Mouse (Mus musculus) hindbrain, embryonic 15.5 days (tissue): Measurements from ENCODE around the gene Dnajc8. TPM values are rescaled to one million over a fixed set of nuclear protein-coding genes. Genes with fewer than 3 reads are reported as not detected.
A peak's percentile ranks its signal among the peaks of the same experiment; 100 is the strongest.

Source experiments
- ATAC-seq: fragments of 200-750 bp; cut with Nextera tagmentation; 2 replicates; pipeline ENCODE4 v1.8.0; 2017; ENCODE audit warnings: low read depth, moderate number of reproducible peaks, moderate TSS enrichment; ENCODE audit not compliant: low FRiP score
- H3K27ac ChIP-seq: fragments of 300-500 bp; sonication (generic); replicated peaks from 2 replicates; pipeline ENCODE4 v1.5.1; 2015; ENCODE audit warnings: mild to moderate bottlenecking, inconsistent platforms
- H3K27me3 ChIP-seq: fragments of 300-500 bp; sonication (generic); 2 replicates; pipeline ENCODE4 v1.6.1; 2015; ENCODE audit warnings: control low read depth, inconsistent platforms
- H3K36me3 ChIP-seq: fragments of 300-500 bp; sonication (generic); 2 replicates; pipeline ENCODE4 v1.6.1; 2015; ENCODE audit warnings: control low read depth, inconsistent platforms
- H3K4me1 ChIP-seq: fragments of 300-500 bp; sonication (generic); replicated peaks from 2 replicates; pipeline ENCODE4 v1.6.1; 2015; ENCODE audit warnings: control low read depth, inconsistent platforms
- H3K4me2 ChIP-seq: fragments of 300-500 bp; sonication (generic); 2 replicates; pipeline ENCODE4 v1.6.1; 2015; ENCODE audit warnings: moderate library complexity, mild to moderate bottlenecking, inconsistent platforms
- H3K4me3 ChIP-seq: fragments of 300-500 bp; sonication (generic); 2 replicates; pipeline ENCODE4 v1.5.1; 2015; ENCODE audit warnings: mild to moderate bottlenecking, inconsistent platforms
- H3K9ac ChIP-seq: fragments of 300-500 bp; sonication (generic); 2 replicates; pipeline ENCODE4 v1.6.1; 2015; ENCODE audit warnings: inconsistent platforms
- H3K9me3 ChIP-seq: fragments of 300-500 bp; sonication (generic); 2 replicates; pipeline ENCODE4 v1.6.1; 2016; ENCODE audit warnings: control low read depth, inconsistent platforms
- WGBS: fragments of 180-500 bp; shearing (Covaris S2); methylation state at CpG from one replicate; pipeline ENCODE4 v1.1.7; 2015; 5-methylcytosine and 5-hydroxymethylcytosine counted together
- polyA plus RNA-seq: library from polyadenylated mRNA; unstranded; fragments of >200 nt; fragmentation: Nextera tagmentation; extraction: Ambion mirVana; gene quantifications from 2 replicates; pipeline ENCODE4 v1.2.1, GENCODE M21; 2015

The Dnajc8 gene
- polyA plus RNA-seq, 1 experiment from 2014 or later, result 133 TPM

DNA sequence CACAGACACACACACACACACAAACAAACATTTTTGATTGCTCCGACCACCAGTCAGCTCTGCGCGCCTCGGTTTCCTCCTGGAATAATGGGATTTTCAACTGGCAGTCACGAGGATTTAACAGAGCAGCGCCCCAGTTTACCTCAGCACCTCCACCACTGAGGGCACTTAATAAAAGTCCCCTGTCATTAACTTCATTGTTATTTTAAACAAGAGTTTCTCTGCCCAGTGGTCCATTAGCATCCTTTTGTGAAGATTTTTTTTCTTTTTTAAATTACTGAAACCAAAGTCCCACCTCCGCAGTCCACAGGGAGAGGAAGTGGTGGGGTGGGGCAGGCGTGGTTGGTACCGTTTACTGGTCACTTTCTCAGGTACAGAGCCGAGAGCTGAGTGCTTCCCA lies 29.6 kb upstream of the Dnajc8 start:
- Histone ChIP-seq H3K9ac (no peak overlapping the region), H3K4me3 (no peak overlapping the region), H3K27me3 (no peaks in the 10 kb centered on the region), H3K36me3 (no peaks in the 10 kb centered on the region), H3K9me3 (no peaks in the 10 kb centered on the region), H3K27ac (no peak overlapping the region), H3K4me1 (peaks cover 11% of the 10 kb centered on the region), H3K4me2 (no peak overlapping the region)
- 22% methylated on average over 10 of the region's 10 CpGs for WGBS
- ATAC-seq, result no peak

GRCm38 (mm10) chr4:132506250-132506649 lies 29.1 kb upstream of the Dnajc8 start:
- Histone ChIP-seq H3K4me2 (no peak overlapping the region), H3K4me1 (peaks cover 11% of the 10 kb centered on the region), H3K27ac (no peak overlapping the region), H3K36me3 (no peaks in the 10 kb centered on the region), H3K9ac (no peak overlapping the region), H3K27me3 (no peaks in the 10 kb centered on the region), H3K9me3 (no peaks in the 10 kb centered on the region), H3K4me3 (no peak overlapping the region)
- ATAC-seq, result no peak
- WGBS, result 81% methylated on average over 6 of the region's 6 CpGs

DNA sequence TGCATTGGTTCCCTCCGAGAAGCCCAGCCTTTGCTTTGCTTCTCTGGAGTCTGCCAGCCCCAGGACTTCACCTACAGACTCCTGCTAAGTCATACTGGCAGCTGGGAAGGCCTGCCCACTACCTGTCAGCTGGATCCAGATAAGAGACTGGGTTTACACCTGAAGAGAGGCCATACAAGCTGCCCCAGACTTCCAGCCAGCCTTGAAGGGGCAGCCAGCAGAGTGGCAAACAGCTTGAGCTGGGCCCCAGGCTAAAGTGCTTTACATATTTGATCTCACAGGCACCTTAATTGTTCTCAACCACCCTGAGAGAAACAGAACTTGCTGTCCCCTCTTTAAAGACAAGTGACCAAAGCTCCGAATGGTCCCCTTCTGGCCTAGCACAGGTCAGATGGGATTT lies 28.1 kb upstream of the Dnajc8 start:
- Histone ChIP-seq H3K27me3 (no peaks in the 10 kb centered on the region), H3K9me3 (no peaks in the 10 kb centered on the region), H3K4me3 (no peak overlapping the region), H3K4me1 (peaks cover 11% of the 10 kb centered on the region), H3K9ac (no peak overlapping the region), H3K36me3 (no peaks in the 10 kb centered on the region), H3K4me2 (no peak overlapping the region), H3K27ac (no peak overlapping the region)
- 46% methylated on average over 2 of the region's 2 CpGs for WGBS
- no peak for ATAC-seq

GRCm38 (mm10) chr4:132509621-132510296 lies 25.6 kb upstream of the Dnajc8 start:
- Histone ChIP-seq H3K9ac (peak overlapping the region; percentile 64), H3K36me3 (no peaks in the 10 kb centered on the region), H3K9me3 (no peaks in the 10 kb centered on the region), H3K4me1 (peaks cover 22% of the 10 kb centered on the region), H3K27me3 (peaks cover 7% of the 10 kb centered on the region; the same call in 1 of the 2 replicates), H3K27ac (peak overlapping the region; percentile 75), H3K4me3 (peak overlapping the region; percentile 53), H3K4me2 (peak overlapping the region; percentile 91)
- ATAC-seq, result peak; percentile 76
- WGBS, result under 1% methylated on average over 51 of the region's 52 CpGs

GRCm38 (mm10) chr4:132510352-132510798 lies 25.0 kb upstream of the Dnajc8 start, which contains the start of gene Sesn2:
Gene Sesn2 (minus strand): TSS chr4:132510501.
- peak; percentile 95 for ATAC-seq

GRCm38 (mm10) chr4:132512080-132512479 lies 23.3 kb upstream of the Dnajc8 start:
- WGBS, result 79% methylated on average over 3 of the region's 3 CpGs
- peaks cover 28% of the 10 kb centered on the region for H3K4me1 ChIP-seq
- no peak overlapping the region for H3K4me2 ChIP-seq
- H3K27ac ChIP-seq, result no peak overlapping the region
- no peaks in the 10 kb centered on the region for H3K9me3 ChIP-seq
- no peak for ATAC-seq
- no peaks in the 10 kb centered on the region for H3K36me3 ChIP-seq
- peaks cover 7% of the 10 kb centered on the region; the same call in 1 of the 2 replicates for H3K27me3 ChIP-seq
- H3K4me3 ChIP-seq, result no peak overlapping the region
- H3K9ac ChIP-seq, result no peak overlapping the region

More at GRCm38 (mm10) chr4:132510352-132510798, 25.0 kb upstream of the Dnajc8 start, which contains the start of gene Sesn2:
- Histone ChIP-seq H3K27me3 (peaks cover 7% of the 10 kb centered on the region; the same call in 1 of the 2 replicates), H3K4me3 (peak within 1 kb of the TSS; percentile 53), H3K36me3 (no peaks in the 10 kb centered on the region), H3K9ac (peak within 1 kb of the TSS; percentile 64), H3K4me1 (peaks cover 23% of the 10 kb centered on the region), H3K27ac (peak within 1 kb of the TSS; percentile 75), H3K4me2 (peak within 1 kb of the TSS; percentile 91), H3K9me3 (no peaks in the 10 kb centered on the region)
- WGBS, result 1% methylated on average over 31 of the region's 32 CpGs

DNA sequence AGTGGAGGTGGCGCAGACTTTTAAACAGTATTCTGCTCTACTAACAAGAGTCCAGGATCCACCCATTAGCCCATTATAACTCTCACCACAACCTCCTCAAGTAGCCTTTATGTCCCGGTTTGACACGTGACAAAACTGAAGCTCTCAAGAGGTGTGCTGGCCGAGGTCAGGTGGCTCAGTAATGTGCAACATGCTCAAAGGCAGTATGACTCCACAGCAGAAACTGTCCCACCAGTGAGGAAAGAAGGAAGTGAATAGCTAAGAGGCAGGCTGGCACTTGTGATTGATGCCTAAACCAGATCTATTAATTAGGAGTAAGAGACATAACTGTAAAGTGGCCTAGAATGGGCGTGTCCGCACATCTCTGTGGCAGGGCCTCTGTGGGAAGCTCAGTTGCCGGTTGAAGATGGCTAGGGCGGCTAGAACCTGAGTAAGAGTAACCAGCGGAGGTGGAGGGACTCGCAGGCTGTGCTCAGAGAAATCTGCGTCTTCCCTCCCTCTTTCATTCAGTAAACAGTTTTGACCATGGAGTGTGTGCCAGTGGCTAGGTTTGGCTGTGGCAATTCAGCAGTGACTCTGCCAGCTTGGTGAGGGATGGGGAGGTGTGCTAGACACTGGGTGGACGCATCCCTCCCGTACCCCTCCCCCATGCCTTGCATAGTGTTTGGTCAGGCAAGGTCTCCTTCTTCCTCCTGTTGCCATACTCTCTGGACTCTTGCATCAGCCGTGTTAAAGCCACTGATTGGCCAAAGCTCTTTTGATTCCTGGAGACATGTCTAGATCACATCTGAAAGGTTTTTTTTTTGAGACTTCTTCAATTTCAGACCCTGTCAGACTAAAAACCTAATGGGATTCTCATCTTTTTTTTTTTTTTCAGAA lies 21.7 kb upstream of the Dnajc8 start:
- Histone ChIP-seq H3K9me3 (no peaks in the 10 kb centered on the region), H3K27me3 (peaks cover 7% of the 10 kb centered on the region; the same call in 1 of the 2 replicates), H3K4me2 (peak overlapping the region; percentile 16), H3K27ac (no peak overlapping the region), H3K36me3 (no peaks in the 10 kb centered on the region), H3K4me3 (no peak overlapping the region), H3K9ac (no peak overlapping the region), H3K4me1 (peaks cover 26% of the 10 kb centered on the region)
- ATAC-seq, result no peak
- 32% methylated on average over 14 of the region's 14 CpGs for WGBS

GRCm38 (mm10) chr4:132514555-132515135 lies 20.7 kb upstream of the Dnajc8 start:
- peak overlapping the region; percentile 46 for H3K4me3 ChIP-seq
- peaks cover 17% of the 10 kb centered on the region for H3K4me1 ChIP-seq
- H3K36me3 ChIP-seq, result no peaks in the 10 kb centered on the region
- no peaks in the 10 kb centered on the region for H3K9me3 ChIP-seq
- H3K4me2 ChIP-seq, result peak overlapping the region; percentile 94
- H3K9ac ChIP-seq, result peak overlapping the region; percentile 17
- no peak for ATAC-seq
- H3K27me3 ChIP-seq, result peaks cover 7% of the 10 kb centered on the region; the same call in 1 of the 2 replicates
- peak overlapping the region; percentile 78 for H3K27ac ChIP-seq
- 2% methylated on average over 21 of the region's 21 CpGs for WGBS

- peak overlapping the region; percentile 8 for H3K9ac ChIP-seq
- peak; percentile 96 for ATAC-seq
- WGBS, result 21% methylated on average over 22 of the region's 22 CpGs
Measured at GRCm38 (mm10) chr4:132515369-132516155, 19.8 kb upstream of the Dnajc8 start.

GRCm38 (mm10) chr4:132518066-132518465 lies 17.3 kb upstream of the Dnajc8 start:
- Histone ChIP-seq H3K4me2 (no peak overlapping the region), H3K9ac (no peak overlapping the region), H3K4me1 (peaks cover 17% of the 10 kb centered on the region), H3K27ac (no peak overlapping the region), H3K4me3 (no peak overlapping the region), H3K9me3 (no peaks in the 10 kb centered on the region), H3K36me3 (no peaks in the 10 kb centered on the region), H3K27me3 (peaks cover 7% of the 10 kb centered on the region; the same call in 1 of the 2 replicates)
- 54% methylated on average over 8 of the region's 8 CpGs for WGBS
- ATAC-seq, result no peak

More at GRCm38 (mm10) chr4:132515369-132516155, 19.8 kb upstream of the Dnajc8 start:
- H3K36me3 ChIP-seq, result no peaks in the 10 kb centered on the region
- H3K4me1 ChIP-seq, result peaks cover 17% of the 10 kb centered on the region
- peaks cover 7% of the 10 kb centered on the region; the same call in 1 of the 2 replicates for H3K27me3 ChIP-seq
- peak overlapping the region; percentile 46 for H3K4me3 ChIP-seq
- no peaks in the 10 kb centered on the region for H3K9me3 ChIP-seq
- H3K4me2 ChIP-seq, result peak overlapping the region; percentile 94
- peak overlapping the region; percentile 78 for H3K27ac ChIP-seq

DNA sequence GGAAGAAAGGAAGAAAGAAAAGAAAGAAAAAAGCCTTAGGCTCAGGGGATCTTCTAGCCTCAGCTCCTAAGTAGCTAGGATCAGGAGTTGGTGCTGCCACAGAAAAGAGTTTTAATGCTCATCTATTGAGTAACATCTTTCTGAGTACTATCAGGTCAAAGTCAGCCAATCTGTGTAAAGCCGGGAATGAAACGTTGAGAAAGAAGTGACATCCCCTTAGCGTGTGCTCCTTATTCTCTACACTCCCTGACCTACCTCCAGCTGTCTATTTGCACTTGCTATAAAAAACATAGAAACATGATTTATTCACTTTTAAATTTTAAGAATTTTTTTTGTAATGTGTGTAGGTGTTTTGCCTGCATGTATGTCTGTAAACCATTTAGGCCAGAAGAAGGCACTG lies 16.2 kb upstream of the Dnajc8 start:
- H3K9me3 ChIP-seq, result no peaks in the 10 kb centered on the region
- no peak overlapping the region for H3K4me2 ChIP-seq
- H3K4me1 ChIP-seq, result peaks cover 11% of the 10 kb centered on the region
- no peaks in the 10 kb centered on the region for H3K27me3 ChIP-seq
- no peak overlapping the region for H3K9ac ChIP-seq
- no peaks in the 10 kb centered on the region for H3K36me3 ChIP-seq
- WGBS, result 91% methylated on average over 3 of the region's 3 CpGs
- H3K27ac ChIP-seq, result no peak overlapping the region
- H3K4me3 ChIP-seq, result no peak overlapping the region
- no peak for ATAC-seq
